Comparison of ENCODE assay signal across 7 mouse cellular contexts in the genomic region with DNA sequence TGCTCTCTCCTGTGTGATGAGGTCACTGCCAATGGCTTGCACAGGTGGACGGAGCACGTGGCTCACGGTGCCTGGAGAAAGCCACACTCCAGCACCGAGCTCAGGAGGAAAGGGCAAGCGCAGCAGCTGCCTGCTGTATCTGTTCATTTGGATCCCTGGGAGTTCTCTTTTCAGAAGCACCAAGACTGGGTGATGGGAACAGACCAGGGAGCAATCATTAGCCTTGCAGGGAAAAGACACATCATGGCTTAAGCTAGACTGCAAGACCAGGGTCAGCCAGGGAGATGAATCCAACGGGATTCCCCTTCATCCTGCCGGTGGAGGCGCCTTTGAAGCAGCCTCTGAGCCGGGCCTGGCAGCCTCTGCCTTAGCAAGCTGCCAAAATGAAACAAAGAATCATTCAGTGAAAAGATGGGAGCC. TPM values are rescaled to one million over a fixed set of nuclear protein-coding genes. Genes with fewer than 3 reads are reported as not detected.
DNase-seq lines count a peak whose midpoint lies in the region; ATAC-seq and TF ChIP-seq lines count a peak whose summit lies in the region.

No protein-coding gene starts in this region.

- H3K9me3 ChIP-seq in lung, embryonic 16.5 days (ENCODE audit: control insufficient read depth, low read length), result no peaks in the 10 kb centered on the region
- H3K9me3 ChIP-seq in hindbrain, embryonic 11.5 days (ENCODE audit: control insufficient read depth, low read length), result no peaks in the 10 kb centered on the region
- no peaks in the 10 kb centered on the region for H3K9me3 ChIP-seq in limb, embryonic 14.5 days (ENCODE audit: control insufficient read depth, low read length)
- no peaks in the 10 kb centered on the region for H3K9me3 ChIP-seq in stomach, embryonic 16.5 days (replicated peaks; ENCODE audit: control insufficient read depth, low read length)

- H3K4me3 ChIP-seq in lung, embryonic 16.5 days (ENCODE audit: low read length), result no peak overlapping the region
- no peak overlapping the region for H3K4me3 ChIP-seq in hindbrain, embryonic 11.5 days (ENCODE audit: low read depth, low read length)
- no peak overlapping the region for H3K4me3 ChIP-seq in limb, embryonic 14.5 days (replicated peaks; ENCODE audit: low read length)
- no peak overlapping the region for H3K4me3 ChIP-seq in stomach, embryonic 16.5 days (replicated peaks; ENCODE audit: low read length)

- DNase-seq in lung, postnatal 36 days, result no peak
- DNase-seq in embryo, embryonic 10 days (ENCODE audit: low spot score), result peak; percentile 60
- peak; percentile 47 for DNase-seq in hindbrain, embryonic 11.5 days (ENCODE audit: low spot score)
- DNase-seq in limb, embryonic 14.5 days (ENCODE audit: low spot score), result peak; percentile 41

- no peak overlapping the region for H3K27ac ChIP-seq in lung, embryonic 16.5 days (ENCODE audit: low read length)
- no peak overlapping the region; the same call in 1 of the 2 replicates for H3K27ac ChIP-seq in hindbrain, embryonic 11.5 days (ENCODE audit: low read depth, low read length)
- H3K27ac ChIP-seq in limb, embryonic 14.5 days (replicated peaks; ENCODE audit: low read depth, low read length), result no peak overlapping the region
- no peak overlapping the region for H3K27ac ChIP-seq in stomach, embryonic 16.5 days (ENCODE audit: low read length)

- H3K9ac ChIP-seq in lung, embryonic 16.5 days (ENCODE audit: low read length), result no peak overlapping the region
- no peak overlapping the region for H3K9ac ChIP-seq in hindbrain, embryonic 11.5 days (ENCODE audit: low read depth, low read length)
- H3K9ac ChIP-seq in limb, embryonic 14.5 days (ENCODE audit: low read depth, low read length, severe bottlenecking), result 0 out of 2 replicates have a peak overlapping the region, but pooled peaks have one; percentile 18
- H3K9ac ChIP-seq in stomach, embryonic 16.5 days (ENCODE audit: low read length), result peak overlapping the region; percentile 9; the same call in 1 of the 2 replicates

- 23% methylated on average over 9 of the region's 9 CpGs for WGBS in lung, embryonic 16.5 days
- 37% methylated on average over 9 of the region's 9 CpGs for WGBS in hindbrain, embryonic 11.5 days
- 30% methylated on average over 9 of the region's 9 CpGs for WGBS in limb, embryonic 14.5 days
- WGBS in stomach, embryonic 16.5 days, result 24% methylated on average over 9 of the region's 9 CpGs

- H3K27me3 ChIP-seq in lung, embryonic 16.5 days (ENCODE audit: control insufficient read depth, insufficient read depth, low read depth, low read length), result no peaks in the 10 kb centered on the region
- H3K27me3 ChIP-seq in hindbrain, embryonic 11.5 days (ENCODE audit: control insufficient read depth, insufficient read depth, low read length), result no peaks in the 10 kb centered on the region
- H3K27me3 ChIP-seq in limb, embryonic 14.5 days (ENCODE audit: control insufficient read depth, insufficient read depth, low read length), result no peaks in the 10 kb centered on the region
- no peaks in the 10 kb centered on the region for H3K27me3 ChIP-seq in stomach, embryonic 16.5 days (ENCODE audit: control insufficient read depth, insufficient read depth, low read length)

- H3K4me1 ChIP-seq in lung, embryonic 16.5 days (replicated peaks; ENCODE audit: control insufficient read depth, insufficient read depth, low read length), result peaks cover 4% of the 10 kb centered on the region
- no peaks in the 10 kb centered on the region for H3K4me1 ChIP-seq in hindbrain, embryonic 11.5 days (replicated peaks; ENCODE audit: control insufficient read depth, insufficient read depth, low read length)
- peaks cover 8% of the 10 kb centered on the region; the same call in 1 of the 2 replicates for H3K4me1 ChIP-seq in limb, embryonic 14.5 days (ENCODE audit: control insufficient read depth, insufficient read depth, low read length)
- H3K4me1 ChIP-seq in stomach, embryonic 16.5 days (ENCODE audit: control insufficient read depth, insufficient read depth, low read length), result peaks cover 11% of the 10 kb centered on the region

- no peak overlapping the region for H3K4me2 ChIP-seq in lung, embryonic 16.5 days (ENCODE audit: low read depth, low read length)
- no peak overlapping the region for H3K4me2 ChIP-seq in hindbrain, embryonic 11.5 days (replicated peaks; ENCODE audit: low read depth, low read length)
- H3K4me2 ChIP-seq in limb, embryonic 14.5 days (replicated peaks; ENCODE audit: low read depth, low read length, severe bottlenecking), result no peak overlapping the region
- H3K4me2 ChIP-seq in stomach, embryonic 16.5 days (ENCODE audit: low read depth, low read length), result no peak overlapping the region

- H3K36me3 ChIP-seq in lung, embryonic 16.5 days (ENCODE audit: control insufficient read depth, insufficient read depth, low read length), result no peaks in the 10 kb centered on the region
- H3K36me3 ChIP-seq in hindbrain, embryonic 11.5 days (ENCODE audit: control insufficient read depth, insufficient read depth, low read length), result no peaks in the 10 kb centered on the region
- H3K36me3 ChIP-seq in limb, embryonic 14.5 days (ENCODE audit: control insufficient read depth, insufficient read depth, low read length), result no peaks in the 10 kb centered on the region
- no peaks in the 10 kb centered on the region for H3K36me3 ChIP-seq in stomach, embryonic 16.5 days (ENCODE audit: control insufficient read depth, insufficient read depth, low read length)

- no peak for TF ChIP-seq POLR2A in limb, embryonic 14.5 days (IDR thresholded peaks at IDR 0.05; ENCODE audit: borderline replicate concordance, extremely low read depth, insufficient read depth, insufficient read length)

- peak; percentile 32; the same call in 1 of the 2 replicates for ATAC-seq in lung, embryonic 16.5 days (ENCODE audit: low read depth)
- ATAC-seq in hindbrain, embryonic 11.5 days (ENCODE audit: low FRiP score), result no peak
- ATAC-seq in limb, embryonic 14.5 days (ENCODE audit: low FRiP score, low read depth), result no peak
- no peak for ATAC-seq in stomach, embryonic 16.5 days (ENCODE audit: insufficient read depth, low FRiP score)
- no peak for ATAC-seq in erythroid progenitor cell, adult 5-6 weeks (replicated peaks; ENCODE audit: low FRiP score, poor library complexity, severe bottlenecking)

RNA-seq across cellular contexts. Expression of a gene that starts 7.3 kb away (rescaled TPM):
- polyA plus RNA-seq in lung, embryonic 16.5 days (2015; fragmentation: Nextera tagmentation; extraction: Ambion mirVana), result 0.67 and 1.1 TPM in 2 replicates
- polyA plus RNA-seq in hindbrain, embryonic 11.5 days (2014; fragmentation: Nextera tagmentation; extraction: Ambion mirVana), result 1.4 and 1.6 TPM in 2 replicates
- 0.13 and 0.39 TPM in 2 replicates for polyA plus RNA-seq in limb, embryonic 14.5 days (2012; rRNA removed)
- polyA plus RNA-seq in limb, embryonic 14.5 days (2014; fragmentation: Nextera tagmentation; extraction: Ambion mirVana), result 0.50 and 1.1 TPM in 2 replicates
- polyA plus RNA-seq in stomach, embryonic 16.5 days (2015; fragmentation: Nextera tagmentation; extraction: Ambion mirVana), result 0.41 and 0.49 TPM in 2 replicates
- not detected in 2 replicates for total RNA-seq in erythroid progenitor cell, adult 5-6 weeks (2015; ENCODE audit: low replicate concordance)
- not detected in 2 replicates for total RNA-seq in erythroid progenitor cell, adult 5-6 weeks (2017; ENCODE audit: low replicate concordance)

RNA-seq across cellular contexts. Expression of a gene that starts 23.5 kb away (rescaled TPM):
- 4.1 and 4.3 TPM in 2 replicates for polyA plus RNA-seq in lung, embryonic 16.5 days (2015; fragmentation: Nextera tagmentation; extraction: Ambion mirVana)
- 0.10 TPM in 1 of 2 replicates, not detected in the other for polyA plus RNA-seq in hindbrain, embryonic 11.5 days (2014; fragmentation: Nextera tagmentation; extraction: Ambion mirVana)
- polyA plus RNA-seq in limb, embryonic 14.5 days (2012; rRNA removed), result 0.31 and 0.33 TPM in 2 replicates
- 0.18 and 0.26 TPM in 2 replicates for polyA plus RNA-seq in limb, embryonic 14.5 days (2014; fragmentation: Nextera tagmentation; extraction: Ambion mirVana)
- 2.0 and 2.8 TPM in 2 replicates for polyA plus RNA-seq in stomach, embryonic 16.5 days (2015; fragmentation: Nextera tagmentation; extraction: Ambion mirVana)
- not detected in 2 replicates for total RNA-seq in erythroid progenitor cell, adult 5-6 weeks (2015; ENCODE audit: low replicate concordance)
- not detected in 2 replicates for total RNA-seq in erythroid progenitor cell, adult 5-6 weeks (2017; ENCODE audit: low replicate concordance)

Comparison
In these comparisons a context has a peak if more than half of its experiments do, and no peak if none do; other contexts are left out.
1. H3K9ac ChIP-seq: peak in limb, embryonic 14.5 days (single experiment) and stomach, embryonic 16.5 days (single experiment); none in lung, embryonic 16.5 days (single experiment) and hindbrain, embryonic 11.5 days (single experiment).